In the genomic region with DNA sequence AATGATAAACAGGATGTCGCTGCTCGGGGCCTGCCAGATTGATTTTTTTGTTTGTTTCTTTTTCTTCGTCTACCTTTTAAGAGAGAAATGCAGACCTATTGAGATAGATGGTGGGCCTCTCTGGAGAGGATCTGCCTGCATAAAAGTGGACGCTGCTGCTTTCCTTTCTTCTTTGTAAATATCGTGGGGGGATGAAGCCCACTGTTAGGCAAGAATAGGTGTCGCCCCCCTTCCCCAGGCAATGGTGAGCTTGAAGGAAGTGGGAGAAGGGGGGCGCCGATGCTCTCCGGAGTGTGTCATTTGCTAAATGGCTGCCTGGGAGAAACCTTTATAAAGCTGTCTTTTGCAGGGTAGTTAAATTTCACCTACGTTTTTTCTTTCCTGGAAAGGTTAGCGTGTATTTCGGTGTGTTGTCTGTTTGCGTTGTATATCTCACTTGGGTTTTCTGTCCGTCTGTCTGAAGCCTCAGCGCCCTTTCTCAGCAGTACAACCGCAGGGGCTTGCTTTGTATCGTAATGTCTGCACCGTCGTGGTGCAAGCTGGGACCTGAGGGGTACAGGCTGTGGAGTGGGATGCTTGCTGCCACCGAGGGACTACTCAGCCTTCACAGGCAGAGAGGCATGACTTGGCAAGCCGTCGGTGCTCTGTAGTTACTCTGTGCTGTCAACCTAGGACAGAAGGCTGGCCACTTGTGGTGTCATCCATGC, we compare ENCODE assay signal across 7 mouse cellular contexts. TPM values are rescaled to one million over a fixed set of nuclear protein-coding genes. Genes with fewer than 3 reads are reported as not detected.
A peak's percentile ranks its signal among the peaks of the same experiment; 100 is the strongest.
DNase-seq lines count a peak whose midpoint lies in the region; ATAC-seq and TF ChIP-seq lines count a peak whose summit lies in the region.

No protein-coding gene starts in this region.

- no peak for TF ChIP-seq POLR2A in testis, adult 2 months (IDR thresholded peaks at IDR 0.05; ENCODE audit: control insufficient read depth, low read depth, low read length)

- WGBS in heart, embryonic 13.5 days: 1% methylated on average over 22 of the region's 22 CpGs
- WGBS in limb, embryonic 10.5 days: under 1% methylated on average over 22 of the region's 22 CpGs
- under 1% methylated on average over 22 of the region's 22 CpGs for WGBS in midbrain, embryonic 15.5 days

- H3K27me3 ChIP-seq in testis, adult 2 months (ENCODE audit: control insufficient read depth, insufficient read depth, low read length): no peaks in the 10 kb centered on the region
- H3K27me3 ChIP-seq in heart, embryonic 13.5 days (replicated peaks): no peaks in the 10 kb centered on the region
- no peaks in the 10 kb centered on the region for H3K27me3 ChIP-seq in limb, embryonic 10.5 days (ENCODE audit: low read depth, poor library complexity, severe bottlenecking)
- H3K27me3 ChIP-seq in midbrain, embryonic 15.5 days (replicated peaks): no peaks in the 10 kb centered on the region

- H3K27ac ChIP-seq in testis, adult 2 months (ENCODE audit: control insufficient read depth, insufficient read depth, low read depth, low read length): peak overlapping the region; percentile 79
- H3K27ac ChIP-seq in heart, embryonic 13.5 days (replicated peaks): peak overlapping the region; percentile 97
- peak overlapping the region; percentile 100 for H3K27ac ChIP-seq in limb, embryonic 10.5 days
- peak overlapping the region; percentile 99 for H3K27ac ChIP-seq in midbrain, embryonic 15.5 days

- no peaks in the 10 kb centered on the region for H3K36me3 ChIP-seq in testis, adult 2 months (ENCODE audit: control insufficient read depth, insufficient read depth, low read length)
- no peaks in the 10 kb centered on the region for H3K36me3 ChIP-seq in heart, embryonic 13.5 days
- H3K36me3 ChIP-seq in limb, embryonic 10.5 days: 0 out of 2 replicates have a peak, but pooled peaks cover 3% of the 10 kb centered on the region
- no peaks in the 10 kb centered on the region for H3K36me3 ChIP-seq in midbrain, embryonic 15.5 days (replicated peaks)

- H3K4me3 ChIP-seq in testis, adult 2 months (ENCODE audit: control insufficient read depth, low read depth, low read length): peak overlapping the region; percentile 87
- peak overlapping the region; percentile 75 for H3K4me3 ChIP-seq in heart, embryonic 13.5 days
- peak overlapping the region; percentile 96 for H3K4me3 ChIP-seq in limb, embryonic 10.5 days
- peak overlapping the region; percentile 94 for H3K4me3 ChIP-seq in midbrain, embryonic 15.5 days

- no peak for DNase-seq in testis, postnatal 14 days (ENCODE audit: low spot score)
- peak; percentile 55 for DNase-seq in c-Kit-positive CD71-positive TER-119-positive erythroid progenitor cells, embryonic 14.5 days (ENCODE audit: low spot score)
- DNase-seq in limb, embryonic 10.5 days (ENCODE audit: low spot score): peak; percentile 54
- DNase-seq in urinary bladder, adult 18-20 months (ENCODE audit: low spot score in 2 of 2): no peak

- no peak for TF ChIP-seq CTCF in testis, adult 2 months (IDR thresholded peaks at IDR 0.05; ENCODE audit: control insufficient read depth, insufficient read depth, insufficient replicate concordance, low read depth, low read length)

- no peaks in the 10 kb centered on the region for H3K9me3 ChIP-seq in heart, embryonic 13.5 days
- no peaks in the 10 kb centered on the region for H3K9me3 ChIP-seq in limb, embryonic 10.5 days (replicated peaks)
- H3K9me3 ChIP-seq in midbrain, embryonic 15.5 days: no peaks in the 10 kb centered on the region

- no peak for ATAC-seq in heart, embryonic 13.5 days (ENCODE audit: extremely low read depth, insufficient number of reproducible peaks, low FRiP score, low TSS enrichment)
- peak; percentile 40; the same call in 1 of the 2 replicates for ATAC-seq in midbrain, embryonic 15.5 days (replicated peaks)

- peaks cover 3% of the 10 kb centered on the region; the same call in 1 of the 2 replicates for H3K4me1 ChIP-seq in testis, adult 2 months (ENCODE audit: control insufficient read depth, insufficient read depth, low read length)
- peaks cover 56% of the 10 kb centered on the region for H3K4me1 ChIP-seq in heart, embryonic 13.5 days
- peaks cover 60% of the 10 kb centered on the region for H3K4me1 ChIP-seq in limb, embryonic 10.5 days
- H3K4me1 ChIP-seq in midbrain, embryonic 15.5 days: peaks cover 59% of the 10 kb centered on the region

- peak overlapping the region; percentile 96 for H3K9ac ChIP-seq in heart, embryonic 13.5 days
- peak overlapping the region; percentile 98 for H3K9ac ChIP-seq in midbrain, embryonic 15.5 days

- peak overlapping the region; percentile 89 for H3K4me2 ChIP-seq in heart, embryonic 13.5 days
- peak overlapping the region; percentile 93 for H3K4me2 ChIP-seq in midbrain, embryonic 15.5 days

RNA-seq across cellular contexts. Expression of gene Prrc2b, which starts 0.9 kb away (rescaled TPM):
- polyA plus RNA-seq in testis, adult 2 months (2012; rRNA removed): 5.5 and 5.7 TPM in 2 replicates
- polyA plus RNA-seq in heart, embryonic 13.5 days (2015; fragmentation: Nextera tagmentation; extraction: Ambion mirVana): 24.5 and 25.1 TPM in 2 replicates
- 71.2 and 80.3 TPM in 2 replicates for polyA plus RNA-seq in limb, embryonic 10.5 days (2016; fragmentation: Nextera tagmentation; extraction: Ambion mirVana)
- polyA plus RNA-seq in midbrain, embryonic 15.5 days (2015; fragmentation: Nextera tagmentation; extraction: Ambion mirVana): 85.4 and 92.2 TPM in 2 replicates

RNA-seq across cellular contexts. Expression of gene Plpp7, which starts 56.5 kb away (rescaled TPM):
- 4.6 and 4.7 TPM in 2 replicates for polyA plus RNA-seq in testis, adult 2 months (2012; rRNA removed)
- 13.9 and 14.2 TPM in 2 replicates for polyA plus RNA-seq in heart, embryonic 13.5 days (2015; fragmentation: Nextera tagmentation; extraction: Ambion mirVana)
- 2.8 and 3.8 TPM in 2 replicates for polyA plus RNA-seq in limb, embryonic 10.5 days (2016; fragmentation: Nextera tagmentation; extraction: Ambion mirVana)
- polyA plus RNA-seq in midbrain, embryonic 15.5 days (2015; fragmentation: Nextera tagmentation; extraction: Ambion mirVana): 25.7 and 26.7 TPM in 2 replicates

Comparison
In these comparisons a context has a peak if more than half of its experiments do, and no peak if none do; other contexts are left out.
1. DNase-seq: peak in c-Kit-positive CD71-positive TER-119-positive erythroid progenitor cells, embryonic 14.5 days (single experiment) and limb, embryonic 10.5 days (single experiment); none in testis, postnatal 14 days (single experiment) and urinary bladder, adult 18-20 months (0 of 2).
2. Peak in every context shown above with its lines, with median percentiles within 50 percentile points of each other: H3K27ac ChIP-seq and H3K4me3 ChIP-seq.